Mouse (Mus musculus) heart, embryonic 12.5 days (tissue): Measurements from ENCODE around the gene Iqsec1. TPM values are rescaled to one million over a fixed set of nuclear protein-coding genes. Genes with fewer than 3 reads are reported as not detected.
"Not testable (repeated sequence)": the region's sequence is repeated elsewhere in the genome, so short reads cannot be mapped to it uniquely, and the experiment has no call there.

Experiments used
- ATAC-seq: fragments of 200-750 bp; cut with Nextera tagmentation; 2 replicates; pipeline ENCODE4 v1.8.0; 2017; ENCODE audit warnings: moderate TSS enrichment, moderate library complexity; ENCODE audit not compliant: insufficient number of reproducible peaks, low FRiP score
- H3K27ac ChIP-seq: fragments of 300-500 bp; sonication (generic); 2 replicates; pipeline ENCODE4 v1.5.1; 2016; ENCODE audit warnings: mild to moderate bottlenecking, moderate library complexity; ENCODE audit not compliant: poor library complexity, severe bottlenecking
- H3K27me3 ChIP-seq: fragments of 300-500 bp; sonication (generic); replicated peaks from 2 replicates; pipeline ENCODE4 v1.6.1; 2016; ENCODE audit warnings: mild to moderate bottlenecking, moderate library complexity
- H3K36me3 ChIP-seq: fragments of 300-500 bp; sonication (generic); 2 replicates; pipeline ENCODE4 v1.6.1; 2016; ENCODE audit warnings: mild to moderate bottlenecking, moderate library complexity
- H3K4me1 ChIP-seq: fragments of 300-500 bp; sonication (generic); replicated peaks from 2 replicates; pipeline ENCODE4 v1.6.1; 2016; ENCODE audit warnings: mild to moderate bottlenecking
- H3K4me2 ChIP-seq: fragments of 300-500 bp; sonication (generic); 2 replicates; pipeline ENCODE4 v1.6.1; 2016; ENCODE audit warnings: mild to moderate bottlenecking, moderate library complexity
- H3K4me3 ChIP-seq: fragments of 300-500 bp; sonication (generic); 2 replicates; pipeline ENCODE4 v1.5.1; 2016; ENCODE audit warnings: mild to moderate bottlenecking
- H3K9ac ChIP-seq: fragments of 300-500 bp; sonication (generic); 2 replicates; pipeline ENCODE4 v1.6.1; 2016; ENCODE audit warnings: mild to moderate bottlenecking, moderate library complexity
- H3K9me3 ChIP-seq: fragments of 300-500 bp; sonication (generic); replicated peaks from 2 replicates; pipeline ENCODE4 v1.6.1; 2016; ENCODE audit warnings: mild to moderate bottlenecking, moderate library complexity
- WGBS: fragments of 180-500 bp; shearing (Covaris S2); methylation state at CpG from one replicate; pipeline ENCODE4 v1.1.7; 2016; 5-methylcytosine and 5-hydroxymethylcytosine counted together
- polyA plus RNA-seq: library from polyadenylated mRNA; unstranded; fragments of >200 nt; fragmentation: Nextera tagmentation; extraction: Ambion mirVana; gene quantifications from 2 replicates; pipeline ENCODE4 v1.2.1, GENCODE M21; 2016

The Iqsec1 gene
- polyA plus RNA-seq, 1 experiment from 2014 or later = 20.8 TPM

- H3K27ac ChIP-seq = peak overlapping the region; percentile 48; the same call in 1 of the 2 replicates
- no peak overlapping the region for H3K4me2 ChIP-seq
- ATAC-seq = no peak
- WGBS = 37% methylated on average over 2 of the region's 2 CpGs
- peaks cover 45% of the 10 kb centered on the region for H3K36me3 ChIP-seq
- H3K9me3 ChIP-seq = no peaks in the 10 kb centered on the region
- H3K4me3 ChIP-seq = no peak overlapping the region
- no peak overlapping the region for H3K9ac ChIP-seq
- H3K27me3 ChIP-seq = no peaks in the 10 kb centered on the region
- peaks cover 36% of the 10 kb centered on the region for H3K4me1 ChIP-seq
These were observed 328.6 kb downstream of the Iqsec1 start for GRCm38 (mm10) chr6:90659913-90660312.

GRCm38 (mm10) chr6:90656344-90656850, 332.1 kb downstream of the Iqsec1 start:
- not testable (repeated sequence) for H3K9me3 ChIP-seq, ATAC-seq, H3K27me3 ChIP-seq, H3K27ac ChIP-seq, H3K4me3 ChIP-seq, H3K4me2 ChIP-seq, H3K9ac ChIP-seq
- peaks cover 12% of the 10 kb centered on the region for H3K36me3 ChIP-seq
- peaks cover 28% of the 10 kb centered on the region for H3K4me1 ChIP-seq
- WGBS = 63% methylated on average over 2 of the region's 2 CpGs

GRCm38 (mm10) chr6:90653736-90654135, 334.7 kb downstream of the Iqsec1 start:
- no peak overlapping the region for H3K9ac ChIP-seq

GRCm38 (mm10) chr6:90650634-90651033, 337.9 kb downstream of the Iqsec1 start:
- 69% methylated on average over 1 of the region's 1 CpGs for WGBS
- ATAC-seq = no peak
- Histone ChIP-seq H3K27ac (no peak overlapping the region), H3K27me3 (no peaks in the 10 kb centered on the region), H3K4me3 (no peak overlapping the region), H3K4me1 (0 out of 2 replicates have a peak, but pooled peaks cover 3% of the 10 kb centered on the region), H3K9ac (no peak overlapping the region), H3K4me2 (no peak overlapping the region), H3K36me3 (no peaks in the 10 kb centered on the region), H3K9me3 (peaks cover 9% of the 10 kb centered on the region)

More at GRCm38 (mm10) chr6:90653736-90654135, 334.7 kb downstream of the Iqsec1 start:
- WGBS = 50% methylated on average over 2 of the region's 2 CpGs
- Histone ChIP-seq H3K4me2 (no peak overlapping the region), H3K9me3 (peaks cover 5% of the 10 kb centered on the region; the same call in 1 of the 2 replicates), H3K27ac (no peak overlapping the region), H3K27me3 (no peaks in the 10 kb centered on the region), H3K4me1 (peaks cover 6% of the 10 kb centered on the region), H3K36me3 (no peaks in the 10 kb centered on the region), H3K4me3 (no peak overlapping the region)
- no peak for ATAC-seq

GRCm38 (mm10) chr6:90649279-90649678, 339.2 kb downstream of the Iqsec1 start:
- Histone ChIP-seq H3K27me3 (no peaks in the 10 kb centered on the region), H3K9me3 (peaks cover 9% of the 10 kb centered on the region), H3K4me3 (no peak overlapping the region)

GRCm38 (mm10) chr6:90648391-90648790, 340.1 kb downstream of the Iqsec1 start:
- ATAC-seq = no peak
- Histone ChIP-seq H3K9ac (no peak overlapping the region), H3K27ac (no peak overlapping the region), H3K4me1 (peaks cover 10% of the 10 kb centered on the region), H3K36me3 (0 out of 2 replicates have a peak, but pooled peaks cover 2% of the 10 kb centered on the region), H3K27me3 (no peaks in the 10 kb centered on the region), H3K9me3 (peaks cover 9% of the 10 kb centered on the region), H3K4me2 (no peak overlapping the region), H3K4me3 (no peak overlapping the region)
- 88% methylated on average over 6 of the region's 6 CpGs for WGBS

More at GRCm38 (mm10) chr6:90649279-90649678, 339.2 kb downstream of the Iqsec1 start:
- Histone ChIP-seq H3K27ac (no peak overlapping the region), H3K4me2 (no peak overlapping the region), H3K4me1 (peaks cover 10% of the 10 kb centered on the region), H3K36me3 (no peaks in the 10 kb centered on the region), H3K9ac (no peak overlapping the region)
- no peak for ATAC-seq
- 64% methylated on average over 4 of the region's 4 CpGs for WGBS

- peaks cover 10% of the 10 kb centered on the region for H3K4me1 ChIP-seq
- 75% methylated on average over 4 of the region's 4 CpGs for WGBS
- no peak overlapping the region for H3K4me2 ChIP-seq
- H3K4me3 ChIP-seq = no peak overlapping the region
- H3K9me3 ChIP-seq = peaks cover 4% of the 10 kb centered on the region; the same call in 1 of the 2 replicates
- H3K36me3 ChIP-seq = 0 out of 2 replicates have a peak, but pooled peaks cover 2% of the 10 kb centered on the region
- no peak for ATAC-seq
- H3K9ac ChIP-seq = no peak overlapping the region
- H3K27me3 ChIP-seq = no peaks in the 10 kb centered on the region
- H3K27ac ChIP-seq = no peak overlapping the region
These were observed 343.5 kb downstream of the Iqsec1 start for GRCm38 (mm10) chr6:90644965-90645364.

GRCm38 (mm10) chr6:90643057-90643456, 345.4 kb downstream of the Iqsec1 start:
- H3K27me3 ChIP-seq = no peaks in the 10 kb centered on the region
- no peak overlapping the region for H3K27ac ChIP-seq
- 77% methylated on average over 3 of the region's 3 CpGs for WGBS
- H3K9me3 ChIP-seq = peaks cover 13% of the 10 kb centered on the region
- no peak overlapping the region for H3K4me3 ChIP-seq
- H3K4me1 ChIP-seq = peaks cover 7% of the 10 kb centered on the region
- H3K4me2 ChIP-seq = no peak overlapping the region
- H3K36me3 ChIP-seq = peaks cover 21% of the 10 kb centered on the region
- no peak overlapping the region for H3K9ac ChIP-seq
- ATAC-seq = no peak

GRCm38 (mm10) chr6:90635611-90636010, 352.9 kb downstream of the Iqsec1 start:
- Histone ChIP-seq H3K36me3 (peaks cover 37% of the 10 kb centered on the region), H3K9me3 (peaks cover 12% of the 10 kb centered on the region; the same call in 1 of the 2 replicates), H3K27me3 (no peaks in the 10 kb centered on the region), H3K4me2 (no peak overlapping the region), H3K9ac (no peak overlapping the region), H3K4me3 (no peak overlapping the region), H3K27ac (no peak overlapping the region), H3K4me1 (peaks cover 4% of the 10 kb centered on the region)
- ATAC-seq = no peak
- WGBS = 74% methylated on average over 3 of the region's 3 CpGs

GRCm38 (mm10) chr6:90635081-90635480, 353.4 kb downstream of the Iqsec1 start:
- Histone ChIP-seq H3K4me3 (no peak overlapping the region), H3K4me2 (no peak overlapping the region), H3K9me3 (peaks cover 12% of the 10 kb centered on the region), H3K27me3 (no peaks in the 10 kb centered on the region), H3K36me3 (peaks cover 38% of the 10 kb centered on the region), H3K27ac (no peak overlapping the region), H3K4me1 (peaks cover 4% of the 10 kb centered on the region), H3K9ac (no peak overlapping the region)
- 30% methylated on average over 4 of the region's 4 CpGs for WGBS
- ATAC-seq = no peak

GRCm38 (mm10) chr6:90632526-90632925, 356.0 kb downstream of the Iqsec1 start:
- not testable (repeated sequence) for H3K9me3 ChIP-seq, H3K27me3 ChIP-seq, H3K9ac ChIP-seq, ATAC-seq, H3K4me1 ChIP-seq, H3K4me2 ChIP-seq, H3K4me3 ChIP-seq, H3K27ac ChIP-seq
- peaks cover 19% of the 10 kb centered on the region for H3K36me3 ChIP-seq
- WGBS = 62% methylated on average over 3 of the region's 3 CpGs

GRCm38 (mm10) chr6:90630427-90630826, 358.1 kb downstream of the Iqsec1 start:
- ATAC-seq = no peak
- H3K27me3 ChIP-seq = no peaks in the 10 kb centered on the region
- H3K27ac ChIP-seq = no peak overlapping the region
- H3K4me1 ChIP-seq = peaks cover 6% of the 10 kb centered on the region
- peaks cover 3% of the 10 kb centered on the region for H3K9me3 ChIP-seq
- peaks cover 23% of the 10 kb centered on the region for H3K36me3 ChIP-seq
- 85% methylated on average over 7 of the region's 7 CpGs for WGBS
- no peak overlapping the region for H3K4me3 ChIP-seq
- H3K4me2 ChIP-seq = no peak overlapping the region
- H3K9ac ChIP-seq = no peak overlapping the region
